Mouse (Mus musculus): ENCODE results near the gene Cttnbp2nl. TPM values are rescaled to one million over a fixed set of nuclear protein-coding genes. Genes with fewer than 3 reads are reported as not detected.

The Cttnbp2nl gene
- total RNA-seq, 2 experiments from 2014 or later = 20.7 to 21.6 TPM

GRCm38 (mm10) chr3:104965070-104965855, 87.7 kb downstream of the Cttnbp2nl start:
- DNase-seq = peak in 1 of 2 experiments; percentile 0

GRCm38 (mm10) chr3:104963331-104964276, 89.3 kb downstream of the Cttnbp2nl start:
- peak in 1 of 2 experiments; percentile 1 for DNase-seq

GRCm38 (mm10) chr3:104962866-104963265, 90.1 kb downstream of the Cttnbp2nl start:
- no peak for DNase-seq

GRCm38 (mm10) chr3:104962141-104962611, 90.8 kb downstream of the Cttnbp2nl start:
- peak in 1 of 2 experiments; percentile 18 for DNase-seq

GRCm38 (mm10) chr3:104961066-104962059, 91.6 kb downstream of the Cttnbp2nl start, which contains the start of gene Wnt2b:
Wnt2b (minus strand) TSS chr3:104961921.
- DNase-seq = peak in 1 of 2 experiments; percentile 40

GRCm38 (mm10) chr3:104960026-104961000, 92.6 kb downstream of the Cttnbp2nl start:
- peak in 1 of 2 experiments; percentile 4 for DNase-seq

GRCm38 (mm10) chr3:104956131-104956581, 96.8 kb downstream of the Cttnbp2nl start:
- DNase-seq = peak in 1 of 2 experiments; percentile 6

GRCm38 (mm10) chr3:104954551-104954950, 98.4 kb downstream of the Cttnbp2nl start:
- DNase-seq = no peak

- DNase-seq = no peak
Observed at GRCm38 (mm10) chr3:104954137-104954536, 98.8 kb downstream of the Cttnbp2nl start.

GRCm38 (mm10) chr3:104952891-104953670, 99.9 kb downstream of the Cttnbp2nl start:
- DNase-seq = no peak

Other genes starting within 250 kb of the Cttnbp2nl start
- gene Mov10, start 234.6 kb downstream of the Cttnbp2nl start, total RNA-seq (2021) = 1 to 10 TPM; 6.2 TPM
- gene St7l, start 189.1 kb downstream of the Cttnbp2nl start, total RNA-seq (2021) = 10 to 100 TPM; 16.5 to 20.4 TPM
- 10 to 100 TPM; 24.9 to 31.7 TPM for gene Capza1, start 188.6 kb downstream of the Cttnbp2nl start, total RNA-seq (2021)
- 1 to 10 TPM in 1 of 2 experiments, under 1 TPM in 1; 0.82 to 1.9 TPM for gene Wnt2b, start 91.2 kb downstream of the Cttnbp2nl start, total RNA-seq (2021)
- not detected for gene 4930564D02Rik, start 13.7 kb upstream of the Cttnbp2nl start, total RNA-seq (2021)

Measured in heart, adult 18-20 months (tissue).